Comparison of ENCODE assay signal across 29 mouse cellular contexts in the genomic region with DNA sequence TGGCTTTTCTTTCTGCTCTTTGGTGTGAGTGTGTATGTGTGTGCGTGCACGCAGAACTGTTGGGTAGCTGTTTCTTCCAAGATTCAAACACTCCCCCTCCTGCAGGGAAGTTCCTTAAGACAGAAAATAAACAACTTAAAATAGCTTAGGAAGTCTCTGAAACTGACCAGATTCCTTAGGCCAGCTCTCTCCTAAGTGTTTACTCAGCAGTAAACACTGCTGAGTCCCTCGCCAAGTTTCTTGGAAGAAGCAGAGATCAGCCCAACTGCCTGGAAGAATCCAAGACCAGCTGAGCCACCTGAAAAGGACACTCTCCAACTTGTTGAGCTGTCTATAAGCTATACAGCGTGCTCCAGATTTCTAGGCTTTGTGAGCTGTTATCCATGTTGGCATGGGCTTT. TPM values are rescaled to one million over a fixed set of nuclear protein-coding genes. Genes with fewer than 3 reads are reported as not detected.
DNase-seq lines count a peak whose midpoint lies in the region; ATAC-seq and TF ChIP-seq lines count a peak whose summit lies in the region.
"Had no signal": no experiment of that assay in that cellular context is flagged by ENCODE, and none has a peak within 500 bp of the region (broad histone marks: within the 10 kb centered on the region; RNA-seq: fewer than 3 reads in every experiment).

No protein-coding gene starts in this region.

- WGBS in kidney, postnatal 0 days = 63% methylated on average over 4 of the region's 4 CpGs
- 83% methylated on average over 4 of the region's 4 CpGs for WGBS in midbrain, embryonic 11.5 days
- WGBS in midbrain, embryonic 15.5 days = 76% methylated on average over 4 of the region's 4 CpGs

- H3K9ac ChIP-seq in kidney, postnatal 0 days (ENCODE audit: low read depth, low read length) = no peak overlapping the region
- no peak overlapping the region for H3K9ac ChIP-seq in midbrain, embryonic 11.5 days (ENCODE audit: low read length)
- H3K9ac ChIP-seq in midbrain, embryonic 15.5 days = no peak overlapping the region
- H3K9ac ChIP-seq: embryonic facial prominence, embryonic 15.5 days; forebrain, embryonic 12.5 days; forebrain, postnatal 0 days; heart, embryonic 12.5 days; hindbrain, embryonic 14.5 days; liver, embryonic 14.5 days; neural tube, embryonic 15.5 days had no signal

- no peaks in the 10 kb centered on the region for H3K4me1 ChIP-seq in kidney, postnatal 0 days (replicated peaks; ENCODE audit: insufficient read depth, low read length)
- H3K4me1 ChIP-seq in midbrain, embryonic 11.5 days (ENCODE audit: control insufficient read depth, insufficient read depth, low read length) = no peaks in the 10 kb centered on the region
- no peaks in the 10 kb centered on the region for H3K4me1 ChIP-seq in midbrain, embryonic 15.5 days
- H3K4me1 ChIP-seq: embryonic facial prominence, embryonic 15.5 days; forebrain, embryonic 12.5 days; heart, embryonic 12.5 days; neural tube, embryonic 15.5 days had no signal

- no peaks in the 10 kb centered on the region for H3K36me3 ChIP-seq in kidney, postnatal 0 days (ENCODE audit: insufficient read depth, low read length)
- H3K36me3 ChIP-seq in midbrain, embryonic 11.5 days (ENCODE audit: control insufficient read depth, insufficient read depth, low read length) = no peaks in the 10 kb centered on the region
- no peaks in the 10 kb centered on the region for H3K36me3 ChIP-seq in midbrain, embryonic 15.5 days (replicated peaks)
- H3K36me3 ChIP-seq: embryonic facial prominence, embryonic 15.5 days; forebrain, embryonic 12.5 days; heart, embryonic 12.5 days; neural tube, embryonic 15.5 days had no signal

- DNase-seq in kidney, postnatal 0 days (ENCODE audit: low spot score) = peak; percentile 18
- no peak for DNase-seq in kidney, postnatal 4 days
- DNase-seq in 3T3-L1 (ENCODE audit: low read depth, low spot score) = peak; percentile 39
- peak; percentile 17 for DNase-seq in adipocyte (ENCODE audit: low spot score)
- DNase-seq in lung, postnatal 36 days = peak; percentile 5
- no peak for DNase-seq in midbrain, embryonic 11.5 days (ENCODE audit: low spot score, missing footprints)
- DNase-seq in left cerebral cortex, adult 8-10 months (ENCODE audit: low spot score in 2 of 2) = no peak
- DNase-seq: adrenal gland, postnatal 10 days; B cell, adult 2 months; cerebellum, adult 11 months; cerebellum, adult 9-11 months; forebrain, postnatal 0 days; heart, adult 2 months; heart, postnatal 4 days; kidney, postnatal 36 days; left cerebral cortex, postnatal 4 days; midbrain, embryonic 14.5 days; retina, postnatal 1 day; right cerebral cortex, postnatal 14 days; thymus, adult 2 months; thymus, postnatal 36 days had no signal

- no peak overlapping the region for H3K4me3 ChIP-seq in kidney, postnatal 0 days (replicated peaks; ENCODE audit: low read depth, low read length)
- H3K4me3 ChIP-seq in midbrain, embryonic 11.5 days (ENCODE audit: low read depth, low read length) = no peak overlapping the region
- H3K4me3 ChIP-seq in midbrain, embryonic 15.5 days = no peak overlapping the region
- H3K4me3 ChIP-seq: embryonic facial prominence, embryonic 15.5 days; forebrain, embryonic 12.5 days; heart, adult 2 months; heart, embryonic 12.5 days; neural tube, embryonic 15.5 days had no signal

- H3K27ac ChIP-seq in kidney, postnatal 0 days = no peak overlapping the region
- no peak overlapping the region for H3K27ac ChIP-seq in midbrain, embryonic 11.5 days (ENCODE audit: low read depth, low read length)
- H3K27ac ChIP-seq in midbrain, embryonic 15.5 days = no peak overlapping the region
- H3K27ac ChIP-seq: embryonic facial prominence, embryonic 15.5 days; forebrain, embryonic 12.5 days; heart, adult 2 months; hindbrain, embryonic 14.5 days; liver, embryonic 14.5 days; macrophage; neural tube, embryonic 15.5 days had no signal

- no peak for TF ChIP-seq CTCF in kidney, postnatal 0 days (IDR thresholded peaks at IDR 0.05; ENCODE audit: low read depth)

- H3K9me3 ChIP-seq in kidney, postnatal 0 days (replicated peaks; ENCODE audit: low read length) = no peaks in the 10 kb centered on the region
- no peaks in the 10 kb centered on the region for H3K9me3 ChIP-seq in midbrain, embryonic 11.5 days (ENCODE audit: control insufficient read depth, low read length)
- H3K9me3 ChIP-seq in midbrain, embryonic 15.5 days = no peaks in the 10 kb centered on the region
- H3K9me3 ChIP-seq: embryonic facial prominence, embryonic 15.5 days; forebrain, embryonic 12.5 days; heart, embryonic 12.5 days; neural tube, embryonic 15.5 days had no signal

- no peak overlapping the region for H3K4me2 ChIP-seq in kidney, postnatal 0 days (ENCODE audit: low read length)
- H3K4me2 ChIP-seq in midbrain, embryonic 11.5 days = no peak overlapping the region
- H3K4me2 ChIP-seq in midbrain, embryonic 15.5 days = no peak overlapping the region
- H3K4me2 ChIP-seq: embryonic facial prominence, embryonic 15.5 days; forebrain, embryonic 12.5 days; heart, embryonic 12.5 days; hindbrain, embryonic 14.5 days; neural tube, embryonic 15.5 days had no signal

- ATAC-seq in kidney, postnatal 0 days (replicated peaks; ENCODE audit: low FRiP score, low read depth) = no peak
- ATAC-seq in midbrain, embryonic 11.5 days (ENCODE audit: low FRiP score) = no peak
- no peak for ATAC-seq in midbrain, embryonic 15.5 days (replicated peaks)
- ATAC-seq: forebrain, postnatal 0 days had no signal

- H3K27me3 ChIP-seq in kidney, postnatal 0 days (ENCODE audit: insufficient read depth, low read length) = no peaks in the 10 kb centered on the region
- H3K27me3 ChIP-seq in midbrain, embryonic 11.5 days (ENCODE audit: control insufficient read depth, insufficient read depth, low read length) = peaks cover 3% of the 10 kb centered on the region; the same call in 1 of the 2 replicates
- H3K27me3 ChIP-seq in midbrain, embryonic 15.5 days (replicated peaks) = peaks cover 3% of the 10 kb centered on the region; the same call in 1 of the 2 replicates
- H3K27me3 ChIP-seq: heart, embryonic 12.5 days had no signal

RNA-seq across cellular contexts. Expression of a gene that starts 4.0 kb away (rescaled TPM):
- 9.9 and 11.5 TPM in 2 replicates for polyA plus RNA-seq in kidney, postnatal 0 days (2015; fragmentation: Nextera tagmentation; extraction: Ambion mirVana)
- polyA plus RNA-seq in midbrain, embryonic 11.5 days (2014; fragmentation: Nextera tagmentation; extraction: Ambion mirVana) = 2.5 and 3.4 TPM in 2 replicates
- 7.8 and 9.3 TPM in 2 replicates for polyA plus RNA-seq in midbrain, embryonic 15.5 days (2015; fragmentation: Nextera tagmentation; extraction: Ambion mirVana)
- total RNA-seq in left cerebral cortex, adult 8-10 months (2022) = 10 to 100 TPM; 14.0 to 17.1 (median 15.5) TPM

Comparison
In these comparisons a context has a peak if more than half of its experiments do, and no peak if none do; other contexts are left out.
1. DNase-seq: peak in kidney, postnatal 0 days (single experiment), 3T3-L1 (single experiment), adipocyte (single experiment) and lung, postnatal 36 days (single experiment); none in kidney, postnatal 4 days (0 of 2), midbrain, embryonic 11.5 days (single experiment) and left cerebral cortex, adult 8-10 months (0 of 2).